Mouse (Mus musculus) intestine, postnatal 0 days (tissue): ENCODE results near the gene Rpl35a. TPM values are rescaled to one million over a fixed set of nuclear protein-coding genes. Genes with fewer than 3 reads are reported as not detected.

Experiments
- ATAC-seq: fragments of 200-750 bp; cut with Nextera tagmentation; 2 replicates; pipeline ENCODE4 v1.8.0; 2017; ENCODE audit warnings: mild to moderate bottlenecking, moderate TSS enrichment, moderate library complexity
- H3K27ac ChIP-seq: fragments of 300-500 bp; sonication (generic); 2 replicates; pipeline ENCODE4 v1.5.1; 2014; ENCODE audit warnings: mild to moderate bottlenecking, low read depth, low read length, moderate library complexity
- H3K27me3 ChIP-seq: fragments of 300-500 bp; sonication (generic); replicated peaks from 2 replicates; pipeline ENCODE4 v1.6.1; 2014; ENCODE audit warnings: low read length, mixed read lengths; ENCODE audit not compliant: control insufficient read depth, insufficient read depth
- H3K36me3 ChIP-seq: fragments of 300-500 bp; sonication (generic); 2 replicates; pipeline ENCODE4 v1.6.1; 2014; ENCODE audit warnings: mild to moderate bottlenecking, moderate library complexity; ENCODE audit not compliant: control insufficient read depth, insufficient read depth
- H3K4me1 ChIP-seq: fragments of 300-500 bp; sonication (generic); replicated peaks from 2 replicates; pipeline ENCODE4 v1.6.1; 2014; ENCODE audit warnings: antibody characterized with exemption, low read length, mixed read lengths; ENCODE audit not compliant: control insufficient read depth, insufficient read depth
- H3K4me2 ChIP-seq: fragments of 300-500 bp; sonication (generic); replicated peaks from 2 replicates; pipeline ENCODE4 v1.6.1; 2014; ENCODE audit warnings: low read depth, mild to moderate bottlenecking, moderate library complexity
- H3K4me3 ChIP-seq: fragments of 300-500 bp; sonication (generic); 2 replicates; pipeline ENCODE4 v1.5.1; 2014; ENCODE audit warnings: low read depth, low read length
- H3K9ac ChIP-seq: fragments of 300-500 bp; sonication (generic); 2 replicates; pipeline ENCODE4 v1.6.1; 2014; ENCODE audit warnings: mild to moderate bottlenecking, low read depth, low read length
- H3K9me3 ChIP-seq: fragments of 300-500 bp; sonication (generic); 2 replicates; pipeline ENCODE4 v1.6.1; 2016; ENCODE audit warnings: mixed run types; ENCODE audit not compliant: control insufficient read depth
- CTCF ChIP-seq: sonication (generic); IDR thresholded peaks from 2 replicates; pipeline ENCODE4 v1.5.1; 2016; ENCODE audit warnings: low read depth, mild to moderate bottlenecking, control low read depth, antibody characterized with exemption, moderate library complexity
- WGBS: fragments of 180-500 bp; shearing (Covaris S2); extraction: QIAGEN DNeasy Blood & Tissue Kit; methylation state at CpG from one replicate; pipeline ENCODE4 v1.1.7; 2014; 5-methylcytosine and 5-hydroxymethylcytosine counted together
- polyA plus RNA-seq: library from polyadenylated mRNA; unstranded; fragments of >200 nt; fragmentation: Nextera tagmentation; extraction: Ambion mirVana; gene quantifications from 2 replicates; pipeline ENCODE4 v1.2.1, GENCODE M21; 2015

Gene Rpl35a
- polyA plus RNA-seq = 613 and 645 TPM in 2 replicates

- Histone ChIP-seq H3K27ac (peak within 1 kb of the TSS; percentile 83), H3K4me2 (peak within 1 kb of the TSS; percentile 74), H3K9me3 (no peaks in the 10 kb centered on the region), H3K27me3 (no peaks in the 10 kb centered on the region), H3K4me3 (peak within 1 kb of the TSS; percentile 97), H3K36me3 (peaks cover 28% of the 10 kb centered on the region), H3K4me1 (0 out of 2 replicates have a peak, but pooled peaks cover 8% of the 10 kb centered on the region), H3K9ac (peak within 1 kb of the TSS; percentile 94)
- ATAC-seq = peak; percentile 90
- peak; percentile 5; the same call in 1 of the 2 replicates for TF ChIP-seq CTCF
- under 1% methylated on average over 47 of the region's 47 CpGs for WGBS
Measured at GRCm38 (mm10) chr16:33056095-33056785, at the start of gene Rpl35a, which contains the start of gene Iqcg. Rpl35a (plus strand) TSS chr16:33056453. Iqcg (minus strand) TSS chr16:33056218.

DNA sequence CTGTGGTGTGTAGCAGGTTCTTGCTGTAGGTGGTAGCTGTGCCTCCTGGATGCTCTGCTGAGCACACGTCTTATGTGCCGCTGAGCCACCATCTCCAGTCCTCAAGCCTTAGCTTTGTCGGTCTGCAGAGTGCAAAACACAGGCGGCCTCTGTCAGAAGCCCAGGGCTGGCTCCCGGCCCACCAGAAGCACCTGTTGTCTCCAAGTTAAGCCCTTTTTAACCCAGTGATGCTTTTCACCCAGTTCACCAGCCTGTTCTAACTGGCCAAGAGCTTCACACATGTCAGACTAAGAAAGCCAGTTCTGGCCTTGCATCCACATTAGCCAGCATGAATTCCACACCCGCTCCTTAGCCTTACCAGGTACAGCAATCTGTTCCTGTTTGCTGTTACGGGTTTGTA is 49.4 kb upstream of the Rpl35a start:
- 92% methylated on average over 7 of the region's 7 CpGs for WGBS
- no peak for TF ChIP-seq CTCF

DNA sequence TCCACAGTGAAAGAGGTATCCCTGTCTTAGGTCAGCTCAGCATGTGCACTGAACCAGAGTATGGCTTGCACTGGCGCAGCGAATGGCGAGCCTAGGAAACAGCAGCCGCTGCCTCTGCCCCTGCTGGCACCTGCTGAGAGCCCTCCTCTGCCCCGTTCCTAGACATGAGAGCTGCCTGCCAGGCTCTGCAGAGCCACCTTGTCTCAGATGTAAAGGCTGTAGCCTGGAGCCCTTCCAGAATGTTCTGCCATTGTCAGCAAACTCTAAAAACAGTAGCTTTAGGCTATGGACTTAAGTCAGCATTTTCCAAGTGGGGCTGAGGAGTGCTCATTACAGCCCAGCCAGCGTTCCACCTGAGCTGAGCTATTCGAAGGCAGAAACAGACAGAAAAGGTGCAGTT is 48.8 kb upstream of the Rpl35a start:
- H3K27me3 ChIP-seq = no peaks in the 10 kb centered on the region
- H3K4me2 ChIP-seq = no peak overlapping the region
- no peaks in the 10 kb centered on the region for H3K9me3 ChIP-seq
- no peak overlapping the region for H3K27ac ChIP-seq
- H3K36me3 ChIP-seq = peaks cover 57% of the 10 kb centered on the region
- ATAC-seq = no peak
- TF ChIP-seq CTCF = no peak
- WGBS = 92% methylated on average over 7 of the region's 7 CpGs
- no peak overlapping the region for H3K9ac ChIP-seq
- H3K4me1 ChIP-seq = no peaks in the 10 kb centered on the region
- H3K4me3 ChIP-seq = no peak overlapping the region

More for the DNA sequence above, 49.4 kb upstream of the Rpl35a start:
- H3K27me3 ChIP-seq = no peaks in the 10 kb centered on the region
- no peaks in the 10 kb centered on the region for H3K4me1 ChIP-seq
- ATAC-seq = no peak
- H3K9ac ChIP-seq = no peak overlapping the region
- H3K4me3 ChIP-seq = no peak overlapping the region
- no peak overlapping the region for H3K27ac ChIP-seq
- no peaks in the 10 kb centered on the region for H3K9me3 ChIP-seq
- H3K4me2 ChIP-seq = no peak overlapping the region
- H3K36me3 ChIP-seq = peaks cover 53% of the 10 kb centered on the region

DNA sequence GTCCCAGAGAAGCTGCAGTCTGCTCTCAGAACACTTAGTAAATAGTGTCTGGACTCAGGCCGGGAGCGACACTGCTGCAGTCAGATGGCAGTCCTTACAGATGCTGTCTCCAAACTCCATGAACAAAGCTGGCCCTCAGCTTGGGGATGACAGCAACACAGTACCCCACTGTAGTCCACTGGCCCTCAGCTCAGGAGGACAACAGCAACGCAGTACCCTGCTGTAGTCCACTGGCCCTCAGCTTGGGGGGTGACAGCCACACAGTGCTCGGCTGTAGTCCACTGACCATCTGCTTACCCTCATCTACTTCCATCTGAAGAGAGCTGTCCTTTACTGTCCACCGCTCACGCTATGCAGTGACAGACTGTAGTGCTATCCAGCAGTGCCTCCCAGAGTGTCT is 46.1 kb upstream of the Rpl35a start:
- H3K4me3 ChIP-seq = no peak overlapping the region
- no peak overlapping the region for H3K4me2 ChIP-seq
- H3K36me3 ChIP-seq = peaks cover 80% of the 10 kb centered on the region
- TF ChIP-seq CTCF = no peak
- no peak overlapping the region for H3K27ac ChIP-seq
- H3K27me3 ChIP-seq = no peaks in the 10 kb centered on the region
- no peaks in the 10 kb centered on the region for H3K9me3 ChIP-seq
- no peaks in the 10 kb centered on the region for H3K4me1 ChIP-seq
- ATAC-seq = no peak
- H3K9ac ChIP-seq = no peak overlapping the region
- WGBS = 91% methylated on average over 6 of the region's 6 CpGs

- no peaks in the 10 kb centered on the region for H3K4me1 ChIP-seq
- no peak overlapping the region for H3K4me2 ChIP-seq
- ATAC-seq = no peak
- no peak overlapping the region for H3K9ac ChIP-seq
- WGBS = 92% methylated on average over 5 of the region's 5 CpGs
- H3K9me3 ChIP-seq = no peaks in the 10 kb centered on the region
- H3K4me3 ChIP-seq = no peak overlapping the region
- TF ChIP-seq CTCF = no peak
- H3K27ac ChIP-seq = no peak overlapping the region
- H3K36me3 ChIP-seq = peaks cover 54% of the 10 kb centered on the region
- no peaks in the 10 kb centered on the region for H3K27me3 ChIP-seq
Measured at GRCm38 (mm10) chr16:33013801-33014200, 42.5 kb upstream of the Rpl35a start.

DNA sequence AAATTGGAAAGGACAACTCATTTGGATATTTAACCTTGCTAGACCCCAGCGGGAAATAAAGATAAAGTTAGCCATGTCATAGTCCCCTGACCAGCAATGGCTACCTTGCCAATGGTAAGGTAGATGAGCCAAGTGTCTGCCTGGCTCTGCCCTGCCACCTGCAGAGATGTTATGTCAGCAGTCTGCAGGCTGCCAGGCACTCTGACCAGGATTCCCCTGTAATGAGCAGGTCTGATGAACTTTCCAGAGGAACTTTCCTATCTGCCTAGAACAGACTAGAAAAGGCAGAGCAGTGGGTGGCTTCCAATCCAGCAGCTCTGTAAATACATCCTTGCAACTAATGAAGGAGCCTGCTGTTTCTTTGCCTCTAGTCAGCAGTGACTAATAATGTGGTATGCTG is 41.3 kb upstream of the Rpl35a start:
- H3K36me3 ChIP-seq = peaks cover 44% of the 10 kb centered on the region
- no peak for ATAC-seq
- no peaks in the 10 kb centered on the region for H3K4me1 ChIP-seq

More for the DNA sequence above, 41.3 kb upstream of the Rpl35a start:
- no peaks in the 10 kb centered on the region for H3K27me3 ChIP-seq
- H3K4me3 ChIP-seq = no peak overlapping the region
- H3K4me2 ChIP-seq = no peak overlapping the region
- H3K27ac ChIP-seq = no peak overlapping the region
- 88% methylated on average over 1 of the region's 1 CpGs for whole genome bisulfite sequencing
- TF ChIP-seq CTCF = no peak
- no peak overlapping the region for H3K9ac ChIP-seq
- no peaks in the 10 kb centered on the region for H3K9me3 ChIP-seq
